Mouse (Mus musculus) layer of hippocampus, postnatal 25 days (tissue): ENCODE data around the gene Tnni3k. TPM values are rescaled to one million over a fixed set of nuclear protein-coding genes. Genes with fewer than 3 reads are reported as not detected.

Source experiments
- DNase-seq, 2 experiments: peaks; one replicate each; pipeline ENCODE4 v3.0.0; 2022; ENCODE audit warnings: mixed read lengths in 2 of 2, low spot score in 1 of 2; ENCODE audit errors: extremely low spot score in 1 of 2
- total RNA-seq, 2 experiments: library from RNA; stranded (reverse); gene quantifications; 2 replicates each; pipeline ENCODE4 v1.2.3; 2021

Tnni3k gene
- total RNA-seq, 2 experiments from 2014 or later, result 0.12 to 0.20 TPM

DNA sequence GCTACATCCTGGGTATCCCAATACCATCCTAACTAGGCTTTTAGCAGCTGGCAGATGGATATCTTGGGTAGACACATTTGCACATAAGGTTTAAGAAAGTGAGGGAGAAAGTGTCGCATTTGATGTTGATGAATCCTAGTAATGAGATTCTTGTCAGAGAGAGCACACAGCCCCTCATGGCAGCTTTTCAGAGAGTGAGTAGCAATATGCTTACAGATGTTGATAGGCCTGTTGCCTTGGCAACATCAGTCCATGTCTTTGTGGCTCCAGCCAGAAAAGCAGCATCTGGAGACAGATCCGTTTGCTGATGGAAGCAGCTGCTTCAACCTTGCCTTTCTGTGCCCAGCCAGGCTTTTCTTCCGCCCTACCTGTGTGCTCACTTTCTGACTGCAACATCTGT lies 93.9 kb downstream of the Tnni3k start:
- no peak for DNase-seq

DNA sequence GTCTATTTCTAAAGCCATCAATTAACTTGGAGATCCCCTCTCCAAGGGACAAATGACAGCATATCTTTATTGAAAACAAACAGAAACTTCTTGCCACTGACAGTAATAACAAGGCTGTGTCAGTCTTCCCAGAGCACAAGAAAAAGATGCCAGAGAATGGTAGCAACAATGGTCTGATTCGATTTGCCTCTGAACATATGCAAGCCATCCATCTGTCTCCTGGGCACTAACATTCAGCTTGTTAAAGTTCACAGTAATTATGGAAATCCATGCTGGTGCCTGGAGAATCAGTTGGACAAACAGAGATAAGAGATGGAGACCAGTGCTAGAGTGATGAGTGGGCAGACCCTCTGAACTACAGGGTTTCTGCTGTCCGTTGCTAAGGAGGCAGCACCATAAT lies 102.1 kb downstream of the Tnni3k start:
- no peak for DNase-seq

DNA sequence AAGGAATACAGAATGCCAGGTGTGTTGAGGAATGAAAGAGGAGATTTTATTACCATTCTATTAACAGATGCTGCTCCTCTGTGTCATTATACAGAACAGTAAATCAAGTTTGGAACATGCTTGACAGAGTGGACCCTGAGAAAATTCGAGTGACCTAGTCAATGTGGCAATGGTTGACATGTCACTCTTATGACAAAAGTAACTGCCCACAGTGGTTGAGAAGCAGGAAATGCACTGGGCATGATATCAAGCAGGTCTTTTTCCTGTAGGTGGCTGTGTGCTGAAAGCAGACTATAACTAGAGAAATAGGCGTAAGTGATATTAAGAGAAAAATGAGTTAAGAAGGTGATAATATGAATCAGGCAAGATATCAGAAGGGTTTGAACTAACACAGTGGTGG lies 105.7 kb downstream of the Tnni3k start:
- no peak for DNase-seq

GRCm38 (mm10) chr3:154945688-154946161 lies 109.5 kb downstream of the Tnni3k start:
- DNase-seq, result peak in 1 of 2 experiments; percentile 19

GRCm38 (mm10) chr3:154927757-154928156 lies 127.5 kb downstream of the Tnni3k start:
- DNase-seq, result no peak

DNA sequence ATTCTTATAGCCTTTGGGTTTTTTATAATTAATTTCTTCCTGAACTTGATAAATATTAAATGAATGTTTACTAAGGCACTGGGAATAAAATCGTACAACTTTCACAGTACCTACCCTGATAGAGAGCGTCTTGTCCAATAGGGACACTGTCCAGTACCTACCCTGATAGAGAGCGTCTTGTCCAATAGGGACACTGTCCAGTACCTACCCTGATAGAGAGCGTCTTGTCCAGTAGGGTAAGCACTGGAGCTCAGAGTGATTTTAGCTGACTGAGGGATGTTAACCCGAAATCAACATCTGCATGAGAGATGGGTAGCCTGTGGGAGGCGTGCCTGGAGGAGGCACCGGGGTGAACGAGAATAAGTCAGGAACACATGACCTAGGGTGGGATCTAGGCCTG lies 130.3 kb downstream of the Tnni3k start:
- DNase-seq, result no peak

DNA sequence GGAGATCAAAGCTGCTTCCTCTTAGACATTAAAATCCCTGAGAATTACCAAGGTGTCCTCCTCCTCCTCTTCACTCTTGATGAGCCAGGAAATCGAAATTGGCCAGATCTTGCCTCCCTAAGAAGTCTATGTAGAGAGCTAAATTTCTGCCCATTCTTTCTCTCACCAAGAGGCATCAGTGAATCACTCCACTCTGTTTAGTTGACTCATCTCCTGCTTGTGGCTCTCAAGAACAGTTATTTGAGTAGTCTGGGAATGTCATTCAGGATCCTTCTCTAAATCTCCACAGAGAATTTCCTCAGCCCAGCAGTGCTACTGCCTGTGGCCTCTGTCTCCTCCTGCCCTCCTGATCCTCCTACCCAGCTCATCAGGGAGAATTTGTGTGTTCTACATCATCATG lies 139.6 kb downstream of the Tnni3k start:
- DNase-seq, result no peak

DNA sequence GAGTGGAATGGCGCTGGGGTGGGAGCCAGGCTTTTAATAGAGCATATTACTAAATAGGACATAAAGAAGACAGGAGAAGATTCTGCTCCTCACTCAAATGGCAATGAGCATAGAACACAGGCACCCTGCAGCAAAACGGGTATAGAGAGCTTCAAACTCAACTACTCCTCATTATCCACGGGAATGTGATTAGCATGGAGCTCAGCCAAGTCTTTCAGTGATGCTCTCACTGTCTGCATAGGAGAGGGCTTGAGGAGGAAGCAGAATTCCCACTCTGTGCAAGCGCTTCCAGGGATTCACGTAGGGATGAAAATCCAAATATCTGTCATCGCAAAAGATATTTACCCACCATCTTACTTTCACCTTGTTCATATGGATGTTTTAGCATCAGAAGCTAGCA lies 141.6 kb downstream of the Tnni3k start:
- no peak for DNase-seq

- DNase-seq, result peak in 1 of 2 experiments; percentile 30
Measured at GRCm38 (mm10) chr3:154896737-154897136, 158.5 kb downstream of the Tnni3k start.

GRCm38 (mm10) chr3:154893225-154893624 lies 162.0 kb downstream of the Tnni3k start:
- DNase-seq, result no peak

- DNase-seq, result peak in 1 of 2 experiments; percentile 8
Measured at GRCm38 (mm10) chr3:154885452-154885851, 169.8 kb downstream of the Tnni3k start.

- DNase-seq, result no peak
Measured at GRCm38 (mm10) chr3:154885048-154885447, 170.2 kb downstream of the Tnni3k start.

GRCm38 (mm10) chr3:154881428-154881986 lies 173.7 kb downstream of the Tnni3k start:
- DNase-seq, result no peak

DNA sequence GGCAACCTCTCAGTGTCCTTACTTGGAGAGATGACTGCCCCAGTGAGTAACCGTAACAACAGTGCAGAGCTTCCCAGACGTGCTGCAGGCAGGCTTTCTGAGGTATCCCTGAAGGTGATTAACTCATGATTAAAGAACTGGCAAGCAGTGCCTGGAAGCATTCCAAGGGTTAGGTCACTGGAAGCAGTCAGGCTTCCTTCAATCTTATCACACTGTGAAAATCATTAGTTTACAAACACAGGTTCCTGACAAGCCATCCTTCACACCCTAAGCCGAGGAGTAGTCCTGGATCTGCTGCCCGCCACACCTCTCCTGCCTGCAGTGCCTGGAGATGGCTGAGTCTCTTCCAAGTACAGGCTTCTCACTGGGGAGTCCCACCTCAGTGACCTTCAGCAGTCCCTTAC lies 174.7 kb downstream of the Tnni3k start:
- no peak for DNase-seq

DNA sequence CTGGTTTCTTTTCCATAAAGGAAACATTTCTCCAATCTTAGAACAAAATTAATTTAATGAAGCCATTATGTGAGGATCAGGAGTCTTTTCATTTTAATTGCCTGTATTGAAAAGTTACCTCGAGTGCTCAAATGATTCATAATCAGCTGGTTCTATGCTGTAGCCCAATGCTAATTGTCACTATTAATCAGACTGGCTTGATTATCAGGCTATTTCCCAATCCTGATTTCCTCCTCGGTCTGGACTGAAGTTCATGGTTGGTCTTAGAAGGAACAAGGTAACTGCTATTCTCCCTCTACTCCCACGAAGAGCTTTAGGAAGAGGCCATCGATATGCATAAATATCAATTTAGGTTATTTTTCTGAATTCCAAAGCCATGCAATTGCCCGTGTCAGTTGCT lies 175.1 kb downstream of the Tnni3k start:
- no peak for DNase-seq

DNA sequence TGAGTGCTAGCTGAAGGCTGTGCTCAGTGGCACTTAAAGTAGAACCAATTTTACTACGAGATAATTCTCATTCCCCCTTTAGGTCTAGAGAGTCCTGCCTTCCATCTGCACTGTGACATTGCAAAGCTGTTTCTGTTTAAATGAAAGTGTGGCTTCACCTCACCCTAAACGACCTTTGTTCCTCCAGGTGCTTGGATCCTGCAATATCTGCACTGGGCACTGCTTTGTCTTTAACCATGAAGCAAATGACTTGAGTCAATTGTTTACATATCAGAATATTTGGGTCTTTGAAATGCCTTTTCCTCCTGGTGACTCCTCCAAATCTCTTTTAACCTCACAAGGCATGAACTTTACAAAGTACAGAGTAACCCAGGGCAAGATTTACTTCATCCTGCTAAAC lies 175.7 kb downstream of the Tnni3k start:
- DNase-seq, result no peak

GRCm38 (mm10) chr3:154879080-154879479 lies 176.1 kb downstream of the Tnni3k start:
- no peak for DNase-seq

- no peak for DNase-seq
Measured at GRCm38 (mm10) chr3:154868807-154869206, 186.4 kb downstream of the Tnni3k start.

- no peak for DNase-seq
Measured at GRCm38 (mm10) chr3:154861921-154862320, 193.3 kb downstream of the Tnni3k start.

DNA sequence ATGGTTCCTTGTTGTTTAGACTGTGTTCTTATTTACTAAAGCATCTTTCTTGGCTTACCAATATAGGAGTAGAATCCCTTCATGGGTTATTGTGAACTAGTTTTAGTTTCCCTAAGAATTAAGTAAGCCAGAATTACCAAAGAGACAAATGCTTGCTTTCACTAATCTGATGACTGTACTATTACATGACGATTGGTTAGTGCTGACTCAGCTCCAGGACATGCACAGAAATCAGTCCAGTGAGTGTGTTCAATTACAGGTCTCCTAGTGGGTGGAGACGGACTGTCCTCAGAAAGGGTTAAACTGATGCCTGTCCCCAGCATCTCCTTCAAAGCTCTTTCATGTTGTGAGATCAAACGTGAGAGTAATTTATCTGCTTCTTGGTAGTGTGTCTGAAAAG lies 195.5 kb downstream of the Tnni3k start:
- DNase-seq, result no peak

GRCm38 (mm10) chr3:154853257-154853656 lies 201.9 kb downstream of the Tnni3k start:
- no peak for DNase-seq

- DNase-seq, result no peak
Measured at GRCm38 (mm10) chr3:154852281-154852680, 202.9 kb downstream of the Tnni3k start.

DNA sequence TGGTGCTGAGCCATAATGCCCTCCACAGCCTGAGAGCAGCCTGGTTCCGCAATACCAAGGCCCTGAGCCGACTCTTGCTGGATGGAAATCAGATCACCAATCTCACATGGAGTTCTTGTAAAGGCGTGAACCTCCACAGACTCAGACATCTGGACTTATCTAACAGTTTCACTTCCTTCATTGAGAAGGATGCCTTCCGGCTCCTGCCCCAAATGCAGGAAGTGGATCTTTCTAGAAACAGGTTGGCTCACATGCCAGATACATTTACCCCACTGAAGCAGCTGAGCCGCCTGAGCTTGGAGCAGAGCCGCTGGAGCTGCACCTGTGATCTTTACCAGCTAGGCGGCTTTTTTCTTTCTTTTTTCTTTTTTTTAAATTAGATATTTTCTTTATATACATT lies 213.0 kb downstream of the Tnni3k start:
- DNase-seq, result no peak
